Mouse (Mus musculus) E14TG2a.4 (cell line): ENCODE measurements around the gene Syt8.

Experiments
- H3K27me3 ChIP-seq: 2 replicates; pipeline ENCODE4 v1.6.1; 2014; ENCODE audit warnings: low read length, control low read depth; ENCODE audit not compliant: insufficient read depth
- H3K36me3 ChIP-seq: 2 replicates; pipeline ENCODE4 v1.6.1; 2014; ENCODE audit warnings: low read length, control low read depth; ENCODE audit not compliant: insufficient read depth
- H3K4me1 ChIP-seq: replicated peaks from 2 replicates; pipeline ENCODE4 v1.6.1; 2014; ENCODE audit warnings: low read depth, low read length, control low read depth
- H3K4me3 ChIP-seq: replicated peaks from 2 replicates; pipeline ENCODE4 v1.5.1; 2014; ENCODE audit warnings: mild to moderate bottlenecking, low read length
- H3K9me3 ChIP-seq: 2 replicates; pipeline ENCODE4 v1.6.1; 2014; ENCODE audit warnings: low read length, control low read depth
- CTCF ChIP-seq: conservative IDR thresholded peaks from 2 replicates; pipeline ENCODE4 v1.5.1; 2014; ENCODE audit warnings: low read length
- NANOG ChIP-seq: IDR thresholded peaks from 2 replicates; pipeline ENCODE4 v1.6.1; 2014; ENCODE audit warnings: borderline replicate concordance, low read length, mixed read lengths
- POU5F1 ChIP-seq: IDR thresholded peaks from 2 replicates; pipeline ENCODE4 v1.6.1; 2014; ENCODE audit warnings: low read length, borderline replicate concordance

The Syt8 gene

GRCm38 (mm10) chr7:142471884-142472570 lies 37.4 kb downstream of the Syt8 start:
- no peaks in the 10 kb centered on the region for H3K4me1 ChIP-seq
- no peak for TF ChIP-seq CTCF
- TF ChIP-seq POU5F1, result no peak
- TF ChIP-seq NANOG, result no peak
- H3K36me3 ChIP-seq, result no peaks in the 10 kb centered on the region
- H3K27me3 ChIP-seq, result peaks cover 39% of the 10 kb centered on the region
- H3K9me3 ChIP-seq, result no peaks in the 10 kb centered on the region
- H3K4me3 ChIP-seq, result no peak overlapping the region

- H3K27me3 ChIP-seq, result peaks cover 48% of the 10 kb centered on the region
- H3K9me3 ChIP-seq, result no peaks in the 10 kb centered on the region
- H3K36me3 ChIP-seq, result no peaks in the 10 kb centered on the region
- H3K4me3 ChIP-seq, result no peak overlapping the region
- H3K4me1 ChIP-seq, result no peaks in the 10 kb centered on the region
- TF ChIP-seq POU5F1, result no peak
- no peak for TF ChIP-seq CTCF
These were observed 38.3 kb downstream of the Syt8 start for GRCm38 (mm10) chr7:142472936-142473335.

GRCm38 (mm10) chr7:142473476-142473875 lies 38.8 kb downstream of the Syt8 start:
- TF ChIP-seq POU5F1 (no peak), NANOG (no peak), CTCF (no peak)
- H3K4me3 ChIP-seq, result no peak overlapping the region

GRCm38 (mm10) chr7:142474799-142475198 lies 40.1 kb downstream of the Syt8 start:
- Histone ChIP-seq H3K4me3 (no peak overlapping the region), H3K36me3 (no peaks in the 10 kb centered on the region), H3K27me3 (peaks cover 62% of the 10 kb centered on the region), H3K4me1 (no peaks in the 10 kb centered on the region), H3K9me3 (no peaks in the 10 kb centered on the region)
- TF ChIP-seq POU5F1 (no peak), NANOG (no peak), CTCF (no peak)

More at GRCm38 (mm10) chr7:142473476-142473875, 38.8 kb downstream of the Syt8 start:
- Histone ChIP-seq H3K4me1 (no peaks in the 10 kb centered on the region), H3K27me3 (peaks cover 53% of the 10 kb centered on the region), H3K36me3 (no peaks in the 10 kb centered on the region), H3K9me3 (no peaks in the 10 kb centered on the region)

- Histone ChIP-seq H3K36me3 (no peaks in the 10 kb centered on the region), H3K4me1 (peaks cover under 1% of the 10 kb centered on the region; the same call in 1 of the 2 replicates), H3K4me3 (no peak overlapping the region), H3K27me3 (peaks cover 65% of the 10 kb centered on the region), H3K9me3 (no peaks in the 10 kb centered on the region)
- TF ChIP-seq POU5F1 (no peak), CTCF (no peak), NANOG (no peak)
These were observed 41.0 kb downstream of the Syt8 start for GRCm38 (mm10) chr7:142475641-142476040.

GRCm38 (mm10) chr7:142476271-142476670 lies 41.6 kb downstream of the Syt8 start:
- TF ChIP-seq NANOG, result no peak
- no peak for TF ChIP-seq CTCF
- TF ChIP-seq POU5F1, result no peak
- Histone ChIP-seq H3K27me3 (peaks cover 65% of the 10 kb centered on the region), H3K36me3 (no peaks in the 10 kb centered on the region), H3K4me1 (peaks cover 7% of the 10 kb centered on the region), H3K9me3 (no peaks in the 10 kb centered on the region), H3K4me3 (no peak overlapping the region)

- peaks cover 12% of the 10 kb centered on the region for H3K4me1 ChIP-seq
- no peaks in the 10 kb centered on the region for H3K9me3 ChIP-seq
These were observed 42.3 kb downstream of the Syt8 start for GRCm38 (mm10) chr7:142476795-142477452.

GRCm38 (mm10) chr7:142478001-142478400 lies 43.4 kb downstream of the Syt8 start:
- peaks cover 17% of the 10 kb centered on the region for H3K4me1 ChIP-seq
- H3K27me3 ChIP-seq, result peaks cover 72% of the 10 kb centered on the region
- TF ChIP-seq CTCF (no peak), POU5F1 (no peak), NANOG (no peak)
- H3K4me3 ChIP-seq, result no peak overlapping the region
- no peaks in the 10 kb centered on the region for H3K36me3 ChIP-seq
- H3K9me3 ChIP-seq, result no peaks in the 10 kb centered on the region

More at GRCm38 (mm10) chr7:142476795-142477452, 42.3 kb downstream of the Syt8 start:
- H3K27me3 ChIP-seq, result peaks cover 65% of the 10 kb centered on the region
- no peaks in the 10 kb centered on the region for H3K36me3 ChIP-seq
- no peak overlapping the region for H3K4me3 ChIP-seq
- TF ChIP-seq CTCF, result no peak
- no peak for TF ChIP-seq POU5F1
- no peak for TF ChIP-seq NANOG
